Mouse (Mus musculus) myocyte (in vitro differentiated cells): ENCODE results near the gene Rsl24d1.

ENCODE experiments used
- CEBPB ChIP-seq: IDR thresholded peaks from 2 replicates; pipeline ENCODE4 v1.6.1; 2011; ENCODE audit warnings: mild to moderate bottlenecking, moderate library complexity; ENCODE audit not compliant: poor library complexity, insufficient read depth, severe bottlenecking
- E2F4 ChIP-seq: IDR thresholded peaks from one replicate; pipeline ENCODE4 v1.6.1; 2011; ENCODE audit warnings: mild to moderate bottlenecking, control low read depth, moderate library complexity; ENCODE audit not compliant: insufficient read depth
- MAX ChIP-seq: IDR thresholded peaks from one replicate; pipeline ENCODE4 v1.6.1; 2011; ENCODE audit warnings: low read depth, mild to moderate bottlenecking, control low read depth
- POLR2A ChIP-seq: IDR thresholded peaks from one replicate; pipeline ENCODE4 v1.6.1; 2011; ENCODE audit warnings: low read depth, mild to moderate bottlenecking, control low read depth, moderate library complexity; ENCODE audit not compliant: insufficient read length
- POLR2AphosphoS2 ChIP-seq: IDR thresholded peaks from one replicate; pipeline ENCODE4 v1.6.1; 2011; ENCODE audit warnings: low read depth, control low read depth; ENCODE audit not compliant: insufficient read length
- REST ChIP-seq: IDR thresholded peaks from one replicate; pipeline ENCODE4 v1.6.1; 2011; ENCODE audit warnings: mild to moderate bottlenecking, control low read depth, moderate library complexity; ENCODE audit not compliant: insufficient read depth, insufficient read length
- TCF12 ChIP-seq: IDR thresholded peaks from one replicate; pipeline ENCODE4 v1.6.1; 2011; ENCODE audit warnings: mild to moderate bottlenecking, control low read depth; ENCODE audit not compliant: poor library complexity, insufficient read depth, severe bottlenecking
- USF1 ChIP-seq: IDR thresholded peaks from one replicate; pipeline ENCODE4 v1.6.1; 2011; ENCODE audit warnings: low read depth, mild to moderate bottlenecking, control low read depth, moderate library complexity

- no peak for TF ChIP-seq CEBPB
- no peak for TF ChIP-seq MAX
- no peak for TF ChIP-seq POLR2A
- TF ChIP-seq USF1, result no peak
- no peak for TF ChIP-seq TCF12
- TF ChIP-seq REST, result no peak
- no peak for TF ChIP-seq E2F4
- no peak for TF ChIP-seq POLR2AphosphoS2
These were observed 11.0 kb upstream of the Rsl24d1 start, which contains the start of gene Gm20509 for GRCm38 (mm10) chr9:73102181-73102580.
